Mouse (Mus musculus) heart, postnatal 0 days (tissue): Measurements from ENCODE around the gene Prkacb.

ENCODE experiments used
- CTCF ChIP-seq: IDR thresholded peaks from 2 replicates; pipeline ENCODE4 v1.5.1; 2016; ENCODE audit warnings: antibody characterized with exemption, control low read depth, low read depth
- EP300 ChIP-seq: IDR thresholded peaks from 2 replicates; pipeline ENCODE4 v1.6.1; 2016; ENCODE audit warnings: antibody characterized with exemption, low read depth

GRCm38 (mm10) chr3:146686428-146686827 is 126.4 kb downstream of the Prkacb start:
- TF ChIP-seq CTCF = no peak
- no peak for TF ChIP-seq EP300
